Mouse (Mus musculus) embryonic stem cell, embryonic (primary cell): ENCODE results near the gene Tmem156.

ENCODE experiments used
- CTCF ChIA-PET, 4 experiments: fragments of 300-600 bp in 2 of 4; fragments of 350-600 bp in 2 of 4; sonication (Branson Sonifier 250); formaldehyde crosslinking; loops; one replicate each; lab custom pipeline; 2022; ENCODE audit warnings: inconsistent platforms in 2 of 4; lab: Charles Lee
- POLR2A ChIA-PET, 4 experiments: fragments of 300-600 bp in 2 of 4; fragments of 350-600 bp in 2 of 4; sonication (Branson Sonifier 250); formaldehyde crosslinking; loops; one replicate each; lab custom pipeline; 2022; ENCODE audit warnings: antibody characterized with exemption in 4 of 4, inconsistent platforms in 1 of 4; lab: Charles Lee

Tmem156 gene

GRCm38 (mm10) chr5:65091921-65092320, at the start of gene Tmem156:
Tmem156 (minus strand) TSS chr5:65092132.
- ChIA-PET CTCF (interaction anchor here in 1 of 4 experiments (0.9 kb wide), 1 partner anchor 12 kb away, joined by 3 read pairs; no protein-coding TSS in a partner anchor), POLR2A (interaction anchor here in 1 of 4 experiments (0.7 to 1.6 kb wide), 2 partner anchors 12 to 15 kb away, joined by 3 to 4 read pairs; partner anchors contain the start of gene Klhl5)

- CTCF ChIA-PET, result no interaction called here
Measured at GRCm38 (mm10) chr5:65141242-65141641, 49.3 kb upstream of the Tmem156 start.

GRCm38 (mm10) chr5:65137073-65137472, 45.1 kb upstream of the Tmem156 start:
- POLR2A ChIA-PET, result interaction anchor here in 3 of 4 experiments (0.6 to 1.0 kb wide), 5 partner anchors 35 to 1874 kb away, joined by 3 to 5 read pairs (median 3); partner anchors contain the start of gene Ugdh (in 1 of the 3)

More at GRCm38 (mm10) chr5:65141242-65141641, 49.3 kb upstream of the Tmem156 start:
- POLR2A ChIA-PET, result interaction anchor here in 2 of 4 experiments (0.7 to 1.3 kb wide), 2 partner anchors 14 to 128 kb away, joined by 3 to 4 read pairs; no protein-coding TSS in a partner anchor

GRCm38 (mm10) chr5:65136159-65136558, 44.2 kb upstream of the Tmem156 start:
- ChIA-PET CTCF (interaction anchor here in 2 of 4 experiments (0.9 to 1.5 kb wide), 2 partner anchors 21 kb away, joined by 3 to 8 read pairs; no protein-coding TSS in a partner anchor), POLR2A (interaction anchor here in 2 of 4 experiments (0.5 to 0.7 kb wide), 2 partner anchors 16 to 50 kb away, joined by 3 to 5 read pairs; no protein-coding TSS in a partner anchor)

More at GRCm38 (mm10) chr5:65137073-65137472, 45.1 kb upstream of the Tmem156 start:
- CTCF ChIA-PET, result interaction anchor here in 2 of 4 experiments (0.6 to 1.5 kb wide), 3 partner anchors 20 to 34 kb away, joined by 3 to 8 read pairs (median 3); no protein-coding TSS in a partner anchor

GRCm38 (mm10) chr5:65131211-65131879, 39.4 kb upstream of the Tmem156 start:
- POLR2A ChIA-PET, result interaction anchor here in 2 of 4 experiments (0.9 to 1.6 kb wide), 3 partner anchors 24 to 29 kb away, joined by 3 read pairs; partner anchors contain the start of gene Klhl5 (in 2 of the 2)
- CTCF ChIA-PET, result interaction anchor here in 1 of 4 experiments (2.0 kb wide), 1 partner anchor 26 kb away, joined by 5 read pairs; no protein-coding TSS in a partner anchor

GRCm38 (mm10) chr5:65130528-65131210, 38.7 kb upstream of the Tmem156 start:
- ChIA-PET POLR2A (interaction anchor here in 2 of 4 experiments (0.7 to 1.6 kb wide), 5 partner anchors 15 to 29 kb away, joined by 3 to 4 read pairs (median 3); partner anchors contain the start of gene Klhl5 (in 2 of the 2)), CTCF (interaction anchor here in 1 of 4 experiments (2.0 kb wide), 1 partner anchor 26 kb away, joined by 5 read pairs; no protein-coding TSS in a partner anchor)

GRCm38 (mm10) chr5:65128481-65128880, 36.5 kb upstream of the Tmem156 start:
- ChIA-PET POLR2A (interaction anchor here in 1 of 4 experiments (1.0 to 1.9 kb wide), 3 partner anchors 11 to 49 kb away, joined by 3 to 5 read pairs (median 5); partner anchors contain the start of gene Klhl5), CTCF (no interaction called here)

GRCm38 (mm10) chr5:65126137-65126536, 34.2 kb upstream of the Tmem156 start:
- ChIA-PET CTCF (no interaction called here), POLR2A (interaction anchor here in 1 of 4 experiments (0.7 kb wide), 1 partner anchor 1254 kb away, joined by 3 read pairs; no protein-coding TSS in a partner anchor)

GRCm38 (mm10) chr5:65122616-65123015, 30.7 kb upstream of the Tmem156 start:
- CTCF ChIA-PET, result interaction anchor here in 1 of 4 experiments (0.6 kb wide), 1 partner anchor 29 kb away, joined by 4 read pairs; no protein-coding TSS in a partner anchor
- POLR2A ChIA-PET, result no interaction called here

- ChIA-PET POLR2A (interaction anchor here in 2 of 4 experiments (0.6 to 1.4 kb wide), 3 partner anchors 13 to 106 kb away, joined by 4 to 7 read pairs (median 4); partner anchors contain the start of gene Klhl5 (in 2 of the 2)), CTCF (no interaction called here)
Measured at GRCm38 (mm10) chr5:65119918-65120317, 28.0 kb upstream of the Tmem156 start.

GRCm38 (mm10) chr5:65119495-65119894, 27.6 kb upstream of the Tmem156 start:
- POLR2A ChIA-PET, result interaction anchor here in 2 of 4 experiments (0.6 to 1.4 kb wide), 3 partner anchors 12 to 105 kb away, joined by 4 to 7 read pairs (median 4); partner anchors contain the start of gene Klhl5 (in 2 of the 2)
- CTCF ChIA-PET, result interaction anchor here in 1 of 4 experiments (0.6 kb wide), 1 partner anchor 10 kb away, joined by 6 read pairs; no protein-coding TSS in a partner anchor

GRCm38 (mm10) chr5:65116789-65117188, 24.9 kb upstream of the Tmem156 start:
- ChIA-PET POLR2A (interaction anchor here in 1 of 4 experiments (0.6 kb wide), 1 partner anchor 125 kb away, joined by 3 read pairs; no protein-coding TSS in a partner anchor), CTCF (no interaction called here)

- CTCF ChIA-PET, result interaction anchor here in 1 of 4 experiments (0.9 kb wide), 1 partner anchor 43 kb away, joined by 3 read pairs; no protein-coding TSS in a partner anchor
- POLR2A ChIA-PET, result interaction anchor here in 1 of 4 experiments (0.8 to 1.1 kb wide), 2 partner anchors 11 to 16 kb away, joined by 3 to 4 read pairs; no protein-coding TSS in a partner anchor
Measured at GRCm38 (mm10) chr5:65113323-65113722, 21.4 kb upstream of the Tmem156 start.

GRCm38 (mm10) chr5:65112225-65112624, 20.3 kb upstream of the Tmem156 start:
- CTCF ChIA-PET, result interaction anchor here in 1 of 4 experiments (0.5 kb wide), 1 partner anchor 406 kb away, joined by 5 read pairs; no protein-coding TSS in a partner anchor
- POLR2A ChIA-PET, result interaction anchor here in 2 of 4 experiments (0.7 to 1.1 kb wide), 3 partner anchors 10 to 69 kb away, joined by 3 read pairs; no protein-coding TSS in a partner anchor

GRCm38 (mm10) chr5:65107773-65108432, 16.0 kb upstream of the Tmem156 start:
- ChIA-PET CTCF (interaction anchor here (0.5 to 1.9 kb wide), 7 partner anchors 10 to 225 kb away, joined by 3 to 9 read pairs (median 4); partner anchors contain the start of gene Wdr19 (in 1 of the 4)), POLR2A (interaction anchor here (0.6 to 2.4 kb wide), 55 partner anchors 8 to 948 kb away, joined by 3 to 19 read pairs (median 4); partner anchors contain the start of genes Lias (in 2 of the 4), Rpl9 (in 2 of the 4), Gm43552 (in 1 of the 4) and Tmem156 (in 1 of the 4))
